Mouse (Mus musculus) heart, embryonic 11.5 days (tissue): ENCODE measurements around the gene Atp13a3. TPM values are rescaled to one million over a fixed set of nuclear protein-coding genes. Genes with fewer than 3 reads are reported as not detected.
"Not testable (repeated sequence)": the region's sequence is repeated elsewhere in the genome, so short reads cannot be mapped to it uniquely, and the experiment has no call there.

Experiments used
- ATAC-seq: fragments of 200-750 bp; cut with Nextera tagmentation; replicated peaks from 2 replicates; pipeline ENCODE4 v1.8.0; 2017; ENCODE audit warnings: moderate library complexity; ENCODE audit not compliant: insufficient number of reproducible peaks, low FRiP score, low TSS enrichment
- H3K27ac ChIP-seq: fragments of 300-500 bp; sonication (generic); 2 replicates; pipeline ENCODE4 v1.5.1; 2014; ENCODE audit warnings: mild to moderate bottlenecking, low read depth, low read length
- H3K27me3 ChIP-seq: fragments of 300-500 bp; sonication (generic); 2 replicates; pipeline ENCODE4 v1.6.1; 2014; ENCODE audit warnings: mild to moderate bottlenecking, low read length, mixed read lengths; ENCODE audit not compliant: control insufficient read depth, insufficient read depth
- H3K36me3 ChIP-seq: fragments of 300-500 bp; sonication (generic); 2 replicates; pipeline ENCODE4 v1.6.1; 2014; ENCODE audit warnings: mild to moderate bottlenecking, low read length, moderate library complexity, mixed read lengths; ENCODE audit not compliant: control insufficient read depth, insufficient read depth
- H3K4me1 ChIP-seq: fragments of 300-500 bp; sonication (generic); 2 replicates; pipeline ENCODE4 v1.6.1; 2014; ENCODE audit warnings: low read length; ENCODE audit not compliant: control insufficient read depth, insufficient read depth
- H3K4me2 ChIP-seq: fragments of 300-500 bp; sonication (generic); 2 replicates; pipeline ENCODE4 v1.6.1; 2014; ENCODE audit warnings: mild to moderate bottlenecking, moderate library complexity
- H3K4me3 ChIP-seq: fragments of 300-500 bp; sonication (generic); 2 replicates; pipeline ENCODE4 v1.5.1; 2014; ENCODE audit warnings: low read depth, low read length
- H3K9ac ChIP-seq: fragments of 300-500 bp; sonication (generic); 2 replicates; pipeline ENCODE4 v1.6.1; 2014; ENCODE audit warnings: mild to moderate bottlenecking, low read depth, low read length, moderate library complexity
- H3K9me3 ChIP-seq: fragments of 300-500 bp; sonication (generic); replicated peaks from 2 replicates; pipeline ENCODE4 v1.6.1; 2016; ENCODE audit warnings: low read length; ENCODE audit not compliant: control insufficient read depth
- WGBS: fragments of 180-500 bp; shearing (Covaris S2); extraction: QIAGEN DNeasy Blood & Tissue Kit; methylation state at CpG from one replicate; pipeline ENCODE4 v1.1.7; 2014; ENCODE audit not compliant: insufficient replicate concordance; 5-methylcytosine and 5-hydroxymethylcytosine counted together
- polyA plus RNA-seq: library from polyadenylated mRNA; unstranded; fragments of >200 nt; fragmentation: Nextera tagmentation; extraction: Ambion mirVana; gene quantifications from 2 replicates; pipeline ENCODE4 v1.2.1, GENCODE M21; 2014

The Atp13a3 gene
- polyA plus RNA-seq, 1 experiment from 2014 or later = 14.3 TPM

DNA sequence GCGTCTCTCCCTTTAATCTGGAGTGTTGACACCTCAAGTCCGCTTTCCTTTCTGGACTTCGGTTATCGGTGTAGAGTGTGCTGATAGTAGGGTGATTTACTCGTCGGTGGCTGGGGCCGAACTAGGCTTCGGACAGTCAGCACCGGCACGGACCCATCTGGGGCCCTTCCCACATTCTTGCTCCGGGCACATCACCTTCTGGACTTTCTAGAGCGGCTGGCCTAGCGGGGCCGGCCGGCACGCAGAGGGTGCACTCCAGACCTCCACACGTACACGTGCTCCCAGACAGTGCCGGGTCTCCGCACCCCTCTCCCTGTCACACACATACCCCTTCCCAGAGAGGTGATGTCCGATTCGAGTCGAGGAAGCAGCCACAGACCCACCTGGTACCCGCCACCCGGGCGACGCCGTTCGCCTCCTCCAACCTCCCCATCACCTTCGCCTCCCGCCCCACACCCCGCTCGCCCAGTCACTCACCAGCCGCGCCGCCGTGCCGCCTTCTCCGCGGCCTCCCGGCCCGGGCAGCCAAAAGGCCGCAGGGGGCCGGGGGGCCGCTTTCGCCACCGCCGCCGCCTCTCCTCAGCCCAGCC lies 17.8 kb downstream of the Atp13a3 start:
- Histone ChIP-seq H3K9ac (peak overlapping the region; percentile 84), H3K27ac (peak overlapping the region; percentile 73), H3K27me3 (no peaks in the 10 kb centered on the region), H3K4me2 (peak overlapping the region; percentile 95), H3K36me3 (peaks cover 7% of the 10 kb centered on the region), H3K4me3 (peak overlapping the region; percentile 93), H3K4me1 (peaks cover 10% of the 10 kb centered on the region), H3K9me3 (no peaks in the 10 kb centered on the region)
- under 1% methylated on average over 41 of the region's 49 CpGs for WGBS
- ATAC-seq = peak; percentile 71

DNA sequence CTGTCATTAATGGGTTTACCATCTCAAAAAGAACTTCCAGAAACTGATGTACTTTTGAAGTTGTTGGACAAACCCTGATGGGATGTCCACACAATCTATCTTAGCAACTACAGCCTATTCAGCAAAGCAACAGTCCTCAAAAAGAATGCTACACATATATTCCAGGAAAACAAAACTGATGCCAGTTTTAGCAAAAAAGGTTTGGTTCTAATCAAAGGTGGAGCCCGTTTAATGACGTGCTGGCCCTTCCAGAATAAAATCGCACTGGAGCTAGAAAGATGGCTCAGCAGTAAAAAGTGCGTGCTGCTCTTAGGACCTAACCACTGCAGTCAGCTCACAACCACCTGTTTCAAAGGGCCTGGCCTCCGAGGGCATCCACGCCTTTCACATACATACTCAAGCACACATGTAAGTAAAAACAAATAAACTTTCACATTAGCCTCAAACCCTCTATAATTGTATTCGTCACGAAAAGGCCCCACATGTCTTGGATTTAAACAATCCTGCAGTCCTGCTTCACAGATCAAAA lies 18.8 kb downstream of the Atp13a3 start:
- no peaks in the 10 kb centered on the region for H3K27me3 ChIP-seq
- H3K4me1 ChIP-seq = peaks cover 10% of the 10 kb centered on the region
- 75% methylated on average over 8 of the region's 8 CpGs for WGBS
- H3K9me3 ChIP-seq = no peaks in the 10 kb centered on the region
- H3K27ac ChIP-seq = no peak overlapping the region
- peak overlapping the region; percentile 93 for H3K4me3 ChIP-seq
- peak overlapping the region; percentile 95 for H3K4me2 ChIP-seq
- no peak overlapping the region for H3K9ac ChIP-seq
- peaks cover 7% of the 10 kb centered on the region for H3K36me3 ChIP-seq
- ATAC-seq = no peak

DNA sequence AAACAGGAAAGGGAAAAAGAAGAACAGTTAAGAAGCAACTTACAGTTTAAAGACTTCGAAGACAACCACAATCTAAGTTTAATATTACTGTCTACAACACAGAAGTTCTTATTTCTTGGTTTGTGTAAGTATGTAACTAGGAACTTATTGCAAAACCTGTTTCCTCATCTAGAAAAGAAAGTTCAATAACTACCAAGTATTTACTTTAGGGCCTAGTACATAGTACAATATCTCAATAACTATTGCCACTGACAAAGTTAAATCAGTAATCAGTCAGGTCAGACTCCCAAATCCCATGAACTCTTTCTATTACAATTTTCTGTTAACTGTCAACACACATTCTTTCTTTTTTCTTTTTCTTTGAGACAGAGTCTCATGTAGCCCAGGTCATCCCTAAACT lies 20.2 kb downstream of the Atp13a3 start:
- Histone ChIP-seq H3K4me1 (peaks cover 10% of the 10 kb centered on the region), H3K9ac (no peak overlapping the region), H3K4me2 (no peak overlapping the region), H3K27me3 (no peaks in the 10 kb centered on the region), H3K27ac (no peak overlapping the region), H3K4me3 (no peak overlapping the region), H3K36me3 (peaks cover 7% of the 10 kb centered on the region), H3K9me3 (no peaks in the 10 kb centered on the region)
- no peak for ATAC-seq
- WGBS = 94% methylated on average over 1 of the region's 1 CpGs

DNA sequence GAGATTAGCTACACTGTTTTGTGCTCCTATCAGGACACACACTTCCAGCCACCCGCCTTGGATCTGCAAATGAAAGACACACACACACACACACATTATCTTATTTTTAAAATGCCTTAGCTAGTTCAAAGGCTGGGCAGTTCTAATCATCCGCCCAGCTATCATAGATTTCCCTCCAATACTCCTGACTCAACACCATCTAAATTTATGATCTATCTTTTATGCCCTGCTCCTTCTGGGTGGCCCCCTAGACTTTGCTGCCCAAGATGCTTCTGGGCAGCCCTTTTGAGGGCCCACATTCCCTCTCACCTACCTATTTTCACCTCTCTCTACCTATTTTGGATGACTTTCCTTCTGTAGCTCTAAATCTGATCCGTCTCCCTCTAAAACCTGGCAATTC lies 29.5 kb downstream of the Atp13a3 start:
- ATAC-seq = no peak
- Histone ChIP-seq H3K27me3 (no peaks in the 10 kb centered on the region), H3K4me1 (no peaks in the 10 kb centered on the region), H3K4me3 (no peak overlapping the region), H3K4me2 (no peak overlapping the region), H3K27ac (no peak overlapping the region), H3K9me3 (no peaks in the 10 kb centered on the region), H3K9ac (no peak overlapping the region), H3K36me3 (no peaks in the 10 kb centered on the region)
- WGBS = 57% methylated on average over 3 of the region's 3 CpGs

DNA sequence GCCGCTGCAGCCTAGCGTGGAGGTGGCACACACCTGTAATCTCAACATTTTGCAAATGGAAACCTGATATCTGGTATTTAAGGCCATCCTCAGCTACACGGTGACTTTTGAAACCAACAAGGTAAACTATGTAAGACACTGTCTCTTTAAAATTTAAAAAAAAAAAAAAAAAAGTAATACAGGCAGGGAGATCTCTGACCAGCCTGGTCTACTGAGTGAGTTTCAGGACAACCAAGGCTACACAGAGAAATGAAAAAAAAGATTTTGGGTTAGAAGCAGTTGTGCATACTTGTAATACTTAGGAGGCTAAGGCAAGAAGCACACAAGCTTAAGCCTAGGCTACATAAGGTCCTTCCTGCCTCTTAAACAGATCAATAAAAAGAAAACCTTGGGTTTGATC lies 30.8 kb downstream of the Atp13a3 start:
- WGBS = 91% methylated on average over 3 of the region's 3 CpGs
- Histone ChIP-seq H3K9me3 (no peaks in the 10 kb centered on the region), H3K4me2 (no peak overlapping the region), H3K9ac (no peak overlapping the region), H3K36me3 (no peaks in the 10 kb centered on the region), H3K4me3 (no peak overlapping the region), H3K27ac (no peak overlapping the region), H3K4me1 (no peaks in the 10 kb centered on the region), H3K27me3 (no peaks in the 10 kb centered on the region)
- ATAC-seq = no peak

DNA sequence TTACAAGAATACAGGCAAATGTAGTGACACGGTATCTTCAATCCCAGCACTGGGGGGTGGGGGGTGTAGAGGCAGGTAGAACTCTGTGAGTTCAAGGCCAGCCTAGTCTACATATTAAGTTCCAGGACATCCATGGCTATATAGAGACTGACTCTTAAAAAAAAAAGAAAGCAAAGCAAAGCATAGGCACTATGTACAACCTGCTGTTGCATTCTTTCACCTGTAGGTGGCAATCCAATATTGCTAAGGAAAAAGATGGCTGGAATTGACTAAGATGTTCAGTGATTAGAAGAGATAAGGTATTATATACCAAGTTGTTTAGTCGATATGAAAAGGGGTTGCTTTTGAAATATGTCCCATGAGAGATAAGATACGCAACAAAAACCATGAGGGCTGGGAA lies 31.5 kb downstream of the Atp13a3 start:
- H3K4me2 ChIP-seq = no peak overlapping the region
- no peaks in the 10 kb centered on the region for H3K36me3 ChIP-seq
- H3K27ac ChIP-seq = no peak overlapping the region
- H3K9me3 ChIP-seq = no peaks in the 10 kb centered on the region
- H3K4me1 ChIP-seq = no peaks in the 10 kb centered on the region
- ATAC-seq = no peak
- 77% methylated on average over 3 of the region's 3 CpGs for WGBS
- no peak overlapping the region for H3K9ac ChIP-seq
- no peaks in the 10 kb centered on the region for H3K27me3 ChIP-seq
- H3K4me3 ChIP-seq = no peak overlapping the region

DNA sequence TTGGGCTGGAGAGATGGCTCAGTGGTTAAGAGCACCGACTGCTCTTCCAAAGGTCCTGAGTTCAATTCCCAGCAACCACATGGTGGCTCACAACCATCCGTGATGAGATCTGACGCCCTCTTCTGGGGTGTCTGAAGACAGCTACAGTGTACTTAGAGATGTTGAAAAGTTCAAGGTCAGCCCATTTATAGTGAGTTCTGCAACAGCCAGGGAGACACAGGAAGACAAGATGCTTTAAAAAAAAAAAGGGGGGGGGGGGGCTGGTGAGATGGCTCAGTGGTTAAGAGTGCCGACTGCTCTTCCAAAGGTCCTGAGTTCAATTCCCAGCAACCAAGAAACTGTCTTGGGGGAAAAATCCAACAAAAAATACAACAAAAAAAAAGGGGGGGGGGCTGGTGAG lies 32.5 kb downstream of the Atp13a3 start:
- ATAC-seq, H3K9me3 ChIP-seq: not testable (repeated sequence)

DNA sequence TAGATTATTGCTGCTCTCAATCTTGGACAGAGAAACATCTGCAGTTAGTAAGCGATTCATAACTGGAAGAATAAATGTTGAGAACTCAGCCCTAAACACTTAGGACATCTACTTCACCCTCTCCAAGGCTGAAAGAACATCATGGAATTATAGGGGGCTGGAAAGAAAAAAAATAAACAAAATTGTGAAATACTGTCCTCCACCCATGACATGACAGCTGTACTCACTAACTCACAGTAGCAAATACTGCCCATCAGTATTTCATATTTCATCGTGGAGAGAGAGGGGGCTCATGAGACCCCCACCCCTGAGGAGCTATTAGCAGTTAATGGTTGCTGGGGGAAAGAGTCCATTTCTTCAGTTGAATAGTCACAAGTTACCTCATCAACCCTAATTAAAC lies 38.4 kb downstream of the Atp13a3 start:
- no peaks in the 10 kb centered on the region for H3K27me3 ChIP-seq
- H3K9me3 ChIP-seq = no peaks in the 10 kb centered on the region
- no peaks in the 10 kb centered on the region for H3K36me3 ChIP-seq
- no peaks in the 10 kb centered on the region for H3K4me1 ChIP-seq
- no peak overlapping the region for H3K4me2 ChIP-seq
- no peak overlapping the region for H3K4me3 ChIP-seq
- H3K27ac ChIP-seq = no peak overlapping the region
- 85% methylated on average over 2 of the region's 2 CpGs for WGBS
- no peak for ATAC-seq
- H3K9ac ChIP-seq = no peak overlapping the region

More for the DNA sequence above, 32.5 kb downstream of the Atp13a3 start:
- H3K27ac ChIP-seq, H3K4me2 ChIP-seq, H3K36me3 ChIP-seq, H3K9ac ChIP-seq, H3K27me3 ChIP-seq, H3K4me3 ChIP-seq, H3K4me1 ChIP-seq: not testable (repeated sequence)
- 84% methylated on average over 4 of the region's 4 CpGs for WGBS

DNA sequence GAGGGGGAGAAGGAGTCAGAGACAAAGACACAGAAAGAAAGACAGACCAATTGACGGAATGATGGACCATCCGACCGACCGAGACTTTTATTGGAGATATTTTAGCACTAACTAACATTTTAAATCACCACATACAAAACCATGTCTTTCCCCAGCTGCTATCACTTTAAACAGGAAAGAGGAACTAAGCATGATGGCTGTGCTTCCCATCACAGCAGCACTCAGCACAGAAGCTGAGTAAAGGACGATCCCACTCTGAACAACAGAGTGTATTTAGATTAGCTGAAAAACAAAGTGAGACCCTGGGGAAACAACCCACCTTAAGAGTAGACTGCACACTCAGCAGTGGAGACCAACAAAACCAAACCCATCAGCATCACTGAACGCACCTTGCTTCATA lies 41.2 kb downstream of the Atp13a3 start:
- WGBS = 84% methylated on average over 6 of the region's 6 CpGs
- H3K27ac ChIP-seq = no peak overlapping the region
- H3K9ac ChIP-seq = no peak overlapping the region
- no peak for ATAC-seq
- H3K9me3 ChIP-seq = no peaks in the 10 kb centered on the region
- no peaks in the 10 kb centered on the region for H3K36me3 ChIP-seq
- no peaks in the 10 kb centered on the region for H3K27me3 ChIP-seq
- H3K4me1 ChIP-seq = no peaks in the 10 kb centered on the region
- no peak overlapping the region for H3K4me3 ChIP-seq
- H3K4me2 ChIP-seq = no peak overlapping the region
